Mouse (Mus musculus) liver, adult 2 months (tissue): ENCODE data around the gene Prr11. TPM values are rescaled to one million over a fixed set of nuclear protein-coding genes. Genes with fewer than 3 reads are reported as not detected.
"Not testable (repeated sequence)": the region's sequence is repeated elsewhere in the genome, so short reads cannot be mapped to it uniquely, and the experiment has no call there.

Experiments used
- DNase-seq: peaks from one replicate; pipeline ENCODE4 v3.0.0-alpha.2; 2011; ENCODE audit warnings: low read depth, low spot score; ENCODE audit errors: extremely low read depth
- H3K27ac ChIP-seq: fragments of 200-500 bp; replicated peaks from 2 replicates; pipeline ENCODE4 v1.5.1; 2012; ENCODE audit warnings: low read depth, mild to moderate bottlenecking, control low read depth, inconsistent platforms, low read length; ENCODE audit not compliant: insufficient read depth
- H3K27me3 ChIP-seq: fragments of 200-500 bp; 2 replicates; pipeline ENCODE4 v1.6.1; 2012; ENCODE audit warnings: mild to moderate bottlenecking, moderate library complexity, low read length, inconsistent platforms; ENCODE audit not compliant: control insufficient read depth, insufficient read depth
- H3K36me3 ChIP-seq: fragments of 200-500 bp; 2 replicates; pipeline ENCODE4 v1.6.1; 2012; ENCODE audit warnings: low read length, inconsistent platforms; ENCODE audit not compliant: control insufficient read depth, insufficient read depth
- H3K4me1 ChIP-seq: fragments of 200-500 bp; 2 replicates; pipeline ENCODE4 v1.6.1; 2011; ENCODE audit warnings: low read length; ENCODE audit not compliant: control insufficient read depth, insufficient read depth
- H3K4me3 ChIP-seq: fragments of 200-500 bp; 2 replicates; pipeline ENCODE4 v1.5.1; 2011; ENCODE audit warnings: low read depth, mild to moderate bottlenecking, control low read depth, low read length, moderate library complexity; ENCODE audit not compliant: insufficient read depth
- H3K79me2 ChIP-seq: fragments of 200-500 bp; 2 replicates; pipeline ENCODE4 v1.6.1; 2012; ENCODE audit warnings: inconsistent platforms, mild to moderate bottlenecking, low read length, moderate library complexity; ENCODE audit not compliant: control insufficient read depth, insufficient read depth
- H3K9ac ChIP-seq: fragments of 200-500 bp; 2 replicates; pipeline ENCODE4 v1.6.1; 2012; ENCODE audit warnings: low read depth, mild to moderate bottlenecking, control low read depth, inconsistent platforms, low read length
- CTCF ChIP-seq: fragments of 200-500 bp; IDR thresholded peaks from 2 replicates; pipeline ENCODE4 v1.5.1; 2011; ENCODE audit warnings: low read depth, low read length, control low read depth
- POLR2A ChIP-seq: fragments of 200-500 bp; IDR thresholded peaks from 2 replicates; pipeline ENCODE4 v1.6.1; 2011; ENCODE audit warnings: low read length, control low read depth; ENCODE audit not compliant: insufficient read depth; ENCODE audit errors: extremely low read depth
- WGBS: fragments of 180-500 bp; shearing (Covaris S2); methylation state at CpG from one replicate; pipeline ENCODE4 v1.1.7; 2018; 5-methylcytosine and 5-hydroxymethylcytosine counted together
- polyA plus RNA-seq: library from polyadenylated mRNA; depleted of rRNA; stranded (reverse); fragments of >200 nt; gene quantifications from 2 replicates; pipeline ENCODE4 v1.2.3, GENCODE M21; 2012
- total RNA-seq: library from RNA; depleted of rRNA; stranded (reverse); fragments of >200 nt; gene quantifications from 2 replicates; pipeline ENCODE4 v1.2.3, GENCODE M21; 2014

The Prr11 gene
- total and polyA plus RNA-seq, 2 experiments, result 0.04 TPM; not detected in 1

DNA sequence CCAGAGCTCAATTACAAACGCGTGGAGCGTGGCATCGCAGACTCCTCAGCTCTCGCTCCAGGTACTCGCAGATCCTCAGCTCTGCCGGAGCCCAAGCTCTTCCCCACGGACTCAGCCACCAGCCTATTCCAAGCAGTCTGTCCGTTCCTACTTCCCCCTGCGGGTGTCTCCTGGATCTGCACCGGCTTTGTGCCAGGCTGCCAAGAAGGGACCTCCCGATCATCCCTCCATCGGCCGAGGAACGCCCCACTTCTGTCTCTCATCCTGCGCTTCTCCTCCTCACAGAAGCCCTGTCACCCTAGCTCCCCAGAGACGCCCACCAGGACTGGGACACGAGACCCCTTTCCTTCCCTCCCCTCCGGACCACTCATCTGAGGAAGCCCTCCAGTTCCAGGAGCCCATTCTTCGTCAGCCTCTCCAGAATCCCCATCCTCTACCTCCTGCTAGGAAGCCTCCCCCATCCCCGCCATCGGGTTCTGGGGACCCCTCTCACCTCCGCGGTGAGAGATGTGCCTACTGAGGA is 35.1 kb downstream of the Prr11 start:
- Histone ChIP-seq H3K9ac (peak overlapping the region; percentile 71), H3K4me3 (peak overlapping the region; percentile 61), H3K27ac (no peak overlapping the region), H3K36me3 (peaks cover 5% of the 10 kb centered on the region; the same call in 1 of the 2 replicates), H3K27me3 (no peaks in the 10 kb centered on the region), H3K79me2 (no peaks in the 10 kb centered on the region), H3K4me1 (peaks cover 4% of the 10 kb centered on the region; the same call in 1 of the 2 replicates)
- no peak for DNase-seq
- WGBS, result 7% methylated on average over 24 of the region's 24 CpGs
- TF ChIP-seq CTCF, result peak; percentile 71; the same call in 1 of the 2 replicates
- TF ChIP-seq POLR2A, result no peak

DNA sequence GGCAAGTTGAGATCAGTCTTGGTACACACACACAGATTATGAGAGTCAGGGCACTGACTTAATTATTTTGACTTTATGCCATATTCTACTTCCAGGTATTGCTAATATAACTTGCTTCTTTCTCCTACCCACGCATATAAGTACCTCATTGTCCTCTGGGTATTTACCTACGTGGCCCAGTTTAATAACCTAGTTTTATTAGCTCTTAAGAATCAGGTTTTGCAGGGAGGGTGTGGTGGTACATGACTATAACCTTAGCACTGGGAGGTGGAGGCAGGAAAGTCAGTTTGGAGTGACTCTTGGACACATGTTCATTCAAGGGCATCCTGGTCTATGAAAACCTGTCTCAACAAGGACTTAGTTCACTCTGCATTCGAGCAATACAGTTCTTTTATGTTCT is 46.4 kb downstream of the Prr11 start:
- WGBS, result 63% methylated on average over 3 of the region's 3 CpGs
- no peak overlapping the region for H3K4me3 ChIP-seq
- DNase-seq, result no peak
- no peak overlapping the region for H3K27ac ChIP-seq
- no peaks in the 10 kb centered on the region for H3K27me3 ChIP-seq
- no peak overlapping the region for H3K9ac ChIP-seq
- H3K79me2 ChIP-seq, result no peaks in the 10 kb centered on the region
- no peaks in the 10 kb centered on the region for H3K4me1 ChIP-seq
- TF ChIP-seq CTCF (no peak), POLR2A (no peak)
- no peaks in the 10 kb centered on the region for H3K36me3 ChIP-seq

DNA sequence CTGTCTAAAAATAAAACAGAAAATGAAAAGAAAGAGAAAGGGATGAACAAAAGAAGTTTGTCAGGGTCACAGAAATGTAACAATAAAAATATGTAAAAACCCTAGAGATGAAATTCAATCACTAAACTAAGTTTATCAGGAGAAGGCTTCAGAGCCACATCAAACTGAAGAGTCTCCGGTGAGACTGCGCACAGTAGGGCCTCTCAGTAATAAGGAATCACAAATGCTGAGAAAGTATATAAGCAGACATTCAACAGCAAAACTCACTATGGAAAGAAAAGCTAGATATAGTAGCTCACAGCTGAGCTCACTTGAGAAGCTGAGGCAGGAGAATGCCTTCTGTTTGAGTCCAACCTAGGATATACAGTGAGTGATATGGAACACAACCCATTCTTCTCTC is 48.1 kb downstream of the Prr11 start:
- Histone ChIP-seq H3K79me2 (no peaks in the 10 kb centered on the region), H3K27ac (no peak overlapping the region), H3K27me3 (no peaks in the 10 kb centered on the region), H3K9ac (no peak overlapping the region), H3K4me1 (no peaks in the 10 kb centered on the region), H3K36me3 (no peaks in the 10 kb centered on the region), H3K4me3 (no peak overlapping the region)
- no peak for TF ChIP-seq POLR2A
- no peak for TF ChIP-seq CTCF
- WGBS, result 99% methylated on average over 2 of the region's 2 CpGs
- no peak for DNase-seq

- no peak overlapping the region for H3K4me3 ChIP-seq
- no peak overlapping the region for H3K9ac ChIP-seq
- no peaks in the 10 kb centered on the region for H3K79me2 ChIP-seq
- H3K4me1 ChIP-seq, result no peaks in the 10 kb centered on the region
- WGBS, result 85% methylated on average over 6 of the region's 6 CpGs
- H3K27ac ChIP-seq, result no peak overlapping the region
- DNase-seq, result no peak
- no peaks in the 10 kb centered on the region for H3K36me3 ChIP-seq
- TF ChIP-seq POLR2A (no peak), CTCF (no peak)
- no peaks in the 10 kb centered on the region for H3K27me3 ChIP-seq
These were observed 52.2 kb downstream of the Prr11 start for GRCm38 (mm10) chr11:87056286-87056685.

GRCm38 (mm10) chr11:87048900-87049299 is 59.6 kb downstream of the Prr11 start:
- not testable (repeated sequence) for DNase-seq, H3K79me2 ChIP-seq, H3K27me3 ChIP-seq, H3K36me3 ChIP-seq, H3K4me3 ChIP-seq, H3K27ac ChIP-seq, H3K9ac ChIP-seq, H3K4me1 ChIP-seq
- 97% methylated on average over 7 of the region's 7 CpGs for WGBS

- no peaks in the 10 kb centered on the region for H3K36me3 ChIP-seq
- WGBS, result 87% methylated on average over 5 of the region's 5 CpGs
- no peaks in the 10 kb centered on the region for H3K27me3 ChIP-seq
- H3K4me3 ChIP-seq, result no peak overlapping the region
- no peak for DNase-seq
- H3K79me2 ChIP-seq, result no peaks in the 10 kb centered on the region
- H3K4me1 ChIP-seq, result no peaks in the 10 kb centered on the region
- no peak overlapping the region for H3K9ac ChIP-seq
- TF ChIP-seq POLR2A (no peak), CTCF (no peak)
- H3K27ac ChIP-seq, result no peak overlapping the region
These were observed 61.5 kb downstream of the Prr11 start for GRCm38 (mm10) chr11:87046968-87047367.
